Mouse (Mus musculus): Measurements from ENCODE around the gene Numbl. TPM values are rescaled to one million over a fixed set of nuclear protein-coding genes. Genes with fewer than 3 reads are reported as not detected.

The Numbl gene
- polyA plus RNA-seq, 1 experiment from 2014 or later, result 12.8 TPM

GRCm38 (mm10) chr7:27331541-27331851, 73.3 kb downstream of the Numbl start:
- ATAC-seq (ENCODE audit: low FRiP score, low TSS enrichment), result no peak
- H3K27ac ChIP-seq (replicated peaks), result peak overlapping the region; percentile 93
- H3K27me3 ChIP-seq (ENCODE audit: control insufficient read depth, insufficient read depth, low read length), result no peaks in the 10 kb centered on the region
- H3K9ac ChIP-seq (ENCODE audit: low read length), result peak overlapping the region; percentile 77
- H3K36me3 ChIP-seq (ENCODE audit: control insufficient read depth, insufficient read depth, low read length), result no peaks in the 10 kb centered on the region; the same call in 1 of the 2 replicates
- H3K4me2 ChIP-seq (replicated peaks; ENCODE audit: low read depth), result peak overlapping the region; percentile 93
- TF ChIP-seq EP300 (optimal IDR thresholded peaks at IDR 0.05) (no peak), CTCF (IDR thresholded peaks at IDR 0.05; ENCODE audit: low read depth) (no peak)
- DNase-seq (ENCODE audit: low spot score), result peak; percentile 57
- H3K4me1 ChIP-seq (replicated peaks; ENCODE audit: control insufficient read depth, insufficient read depth), result peaks cover 4% of the 10 kb centered on the region; the same call in 1 of the 2 replicates
- 1% methylated on average over 8 of the region's 8 CpGs for WGBS
- H3K9me3 ChIP-seq (ENCODE audit: control insufficient read depth, low read length), result no peaks in the 10 kb centered on the region
- peak overlapping the region; percentile 72 for H3K4me3 ChIP-seq (ENCODE audit: low read depth, low read length)

Other genes starting within 250 kb of the Numbl start
- 0.05 and 0.08 TPM in 2 replicates for gene Cyp2a12, start 229.4 kb upstream of the Numbl start, polyA plus RNA-seq (2015; fragmentation: Nextera tagmentation; extraction: Ambion mirVana)
- 108 and 155 TPM in 2 replicates for gene Cyp2f2, start 138.5 kb upstream of the Numbl start, polyA plus RNA-seq (2015; fragmentation: Nextera tagmentation; extraction: Ambion mirVana)
- 0.11 TPM in 1 of 2 replicates, not detected in the other for gene Cyp2t4, start 104.7 kb upstream of the Numbl start, polyA plus RNA-seq (2015; fragmentation: Nextera tagmentation; extraction: Ambion mirVana)
- gene Egln2, start 91.6 kb upstream of the Numbl start, polyA plus RNA-seq (2015; fragmentation: Nextera tagmentation; extraction: Ambion mirVana), result 51.0 and 53.4 TPM in 2 replicates
- gene Rab4b, start 79.5 kb upstream of the Numbl start, polyA plus RNA-seq (2015; fragmentation: Nextera tagmentation; extraction: Ambion mirVana), result 70.7 and 72.2 TPM in 2 replicates
- not detected in 2 replicates for gene Gm21983, start 77.3 kb upstream of the Numbl start, polyA plus RNA-seq (2015; fragmentation: Nextera tagmentation; extraction: Ambion mirVana)
- gene Mia, start 77.3 kb upstream of the Numbl start, polyA plus RNA-seq (2015; fragmentation: Nextera tagmentation; extraction: Ambion mirVana), result 7.3 and 8.7 TPM in 2 replicates
- 1.7 and 1.8 TPM in 2 replicates for gene BC024978, start 62.7 kb upstream of the Numbl start, polyA plus RNA-seq (2015; fragmentation: Nextera tagmentation; extraction: Ambion mirVana)
- 82.2 and 82.7 TPM in 2 replicates for gene Snrpa, start 62.2 kb upstream of the Numbl start, polyA plus RNA-seq (2015; fragmentation: Nextera tagmentation; extraction: Ambion mirVana)
- gene Itpkc, start 29.8 kb upstream of the Numbl start, polyA plus RNA-seq (2015; fragmentation: Nextera tagmentation; extraction: Ambion mirVana), result 11.6 and 12.2 TPM in 2 replicates
- gene Coq8b, start 25.4 kb upstream of the Numbl start, polyA plus RNA-seq (2015; fragmentation: Nextera tagmentation; extraction: Ambion mirVana), result 25.0 and 26.6 TPM in 2 replicates
- gene Ltbp4, start 79.3 kb downstream of the Numbl start, polyA plus RNA-seq (2015; fragmentation: Nextera tagmentation; extraction: Ambion mirVana), result 81.0 and 94.8 TPM in 2 replicates
- 26.3 and 27.3 TPM in 2 replicates for gene Shkbp1, start 97.6 kb downstream of the Numbl start, polyA plus RNA-seq (2015; fragmentation: Nextera tagmentation; extraction: Ambion mirVana)
- 0.28 and 0.57 TPM in 2 replicates for gene Gm20479, start 99.0 kb downstream of the Numbl start, polyA plus RNA-seq (2015; fragmentation: Nextera tagmentation; extraction: Ambion mirVana)
- gene Sptbn4, start 189.3 kb downstream of the Numbl start, polyA plus RNA-seq (2015; fragmentation: Nextera tagmentation; extraction: Ambion mirVana), result 0.24 and 0.25 TPM in 2 replicates
- 97.3 and 103 TPM in 2 replicates for gene Blvrb, start 189.5 kb downstream of the Numbl start, polyA plus RNA-seq (2015; fragmentation: Nextera tagmentation; extraction: Ambion mirVana)
- 23.9 and 25.2 TPM in 2 replicates for gene Sertad3, start 215.3 kb downstream of the Numbl start, polyA plus RNA-seq (2015; fragmentation: Nextera tagmentation; extraction: Ambion mirVana)
- 50.0 and 53.0 TPM in 2 replicates for gene Sertad1, start 228.5 kb downstream of the Numbl start, polyA plus RNA-seq (2015; fragmentation: Nextera tagmentation; extraction: Ambion mirVana)
- 2.1 and 2.2 TPM in 2 replicates for gene Prx, start 240.9 kb downstream of the Numbl start, polyA plus RNA-seq (2015; fragmentation: Nextera tagmentation; extraction: Ambion mirVana)